Mouse (Mus musculus): Measurements from ENCODE around the gene Igfn1. TPM values are rescaled to one million over a fixed set of nuclear protein-coding genes. Genes with fewer than 3 reads are reported as not detected.

Igfn1 gene
- total RNA-seq, 2 experiments from 2014 or later: 0.41 to 0.73 TPM

DNA sequence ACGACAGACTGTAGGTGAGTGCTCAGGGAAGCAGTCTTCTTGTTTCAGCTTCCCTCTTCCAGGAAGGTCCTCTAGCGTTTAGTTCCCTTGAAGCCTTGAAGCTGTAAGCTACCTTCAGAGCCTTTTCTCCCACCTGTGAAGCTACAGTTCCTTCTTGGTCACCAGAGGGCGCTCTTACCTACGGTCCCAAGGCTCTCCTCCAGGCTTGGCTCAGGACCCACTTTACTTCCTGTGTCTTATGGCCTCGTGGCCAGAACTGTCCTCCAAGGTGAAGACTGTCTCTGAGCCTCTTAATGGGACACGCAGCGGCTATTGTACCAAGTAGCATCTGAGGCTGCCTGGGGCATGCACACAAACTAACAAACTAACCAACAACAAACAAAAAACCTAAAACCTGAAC lies 60.4 kb downstream of the Igfn1 start:
- intact Hi-C loops (cut with DNase I): loop anchor here (2.0 to 10.0 kb wide), 3 partner anchors 81 to 221 kb away; partner anchors contain the start of gene Csrp1
- peak; percentile 27 to 58 for DNase-seq (ENCODE audit: extremely low spot score in 1 of 2, low spot score in 2 of 2)

DNA sequence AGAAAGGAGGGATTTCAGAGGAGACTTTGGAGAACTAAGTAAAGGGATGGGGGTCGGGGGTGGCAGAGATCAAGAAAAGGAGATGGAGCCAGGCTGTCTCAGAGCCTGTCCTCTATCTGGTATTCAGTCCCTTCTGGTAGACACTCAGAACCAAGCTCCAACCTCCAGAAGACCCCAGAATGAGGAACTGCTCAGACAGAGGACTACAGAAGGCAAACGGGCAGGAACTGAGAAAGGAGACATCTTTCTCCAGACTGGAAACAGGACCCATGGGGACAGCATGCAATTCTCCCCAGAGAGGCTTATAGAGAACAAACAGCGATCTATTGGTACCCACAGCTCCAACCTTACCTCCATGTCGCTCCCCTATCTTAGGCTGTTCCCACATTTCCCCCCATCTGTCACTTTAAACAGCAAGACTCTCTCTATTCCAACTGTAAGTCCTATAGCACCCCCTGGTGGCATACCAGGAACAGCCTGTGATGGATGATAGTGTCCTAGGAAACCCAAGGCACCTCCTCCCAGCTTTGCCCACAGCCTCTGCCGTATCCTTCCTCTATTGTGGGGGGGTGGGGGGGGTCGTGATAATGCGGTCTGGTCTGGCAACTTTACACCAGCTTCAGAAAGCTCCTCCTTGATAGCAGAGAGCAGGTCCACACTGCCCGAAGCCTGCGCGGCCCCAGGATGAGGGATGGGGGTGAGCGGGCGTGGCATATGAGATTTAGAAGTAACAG lies 61.4 kb downstream of the Igfn1 start:
- peak; percentile 87 for DNase-seq (ENCODE audit: extremely low spot score in 1 of 2, low spot score in 2 of 2)
- intact Hi-C loops (cut with DNase I): loop anchor here (2.0 to 10.0 kb wide), 4 partner anchors 80 to 220 kb away; partner anchors contain the start of gene Csrp1

DNA sequence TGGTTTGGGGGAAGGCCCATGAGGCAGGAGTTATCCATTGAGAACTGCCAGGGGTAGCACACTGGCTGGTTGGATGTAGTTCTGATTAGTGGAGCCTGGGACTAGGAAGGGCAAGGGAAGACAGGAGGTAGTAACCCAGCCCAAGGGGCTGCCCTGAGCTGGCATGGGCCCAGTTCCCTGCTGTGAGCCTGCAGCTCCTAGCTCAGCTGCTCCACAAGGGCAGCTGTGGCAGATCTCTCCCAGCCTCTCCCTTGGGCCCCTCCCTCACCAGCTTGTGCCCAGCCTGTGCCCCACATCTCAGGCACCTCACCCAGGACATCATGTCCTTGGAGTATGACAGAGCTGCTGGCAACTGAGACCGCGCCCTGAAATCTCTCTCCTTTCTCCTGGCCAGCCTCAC lies 62.4 kb downstream of the Igfn1 start:
- DNase-seq (ENCODE audit: extremely low spot score in 1 of 2, low spot score in 2 of 2): peak in 1 of 2 experiments; percentile 41
- intact Hi-C loops (cut with DNase I): loop anchor here (2.0 to 10.0 kb wide), 4 partner anchors 79 to 219 kb away; partner anchors contain the start of gene Csrp1

DNA sequence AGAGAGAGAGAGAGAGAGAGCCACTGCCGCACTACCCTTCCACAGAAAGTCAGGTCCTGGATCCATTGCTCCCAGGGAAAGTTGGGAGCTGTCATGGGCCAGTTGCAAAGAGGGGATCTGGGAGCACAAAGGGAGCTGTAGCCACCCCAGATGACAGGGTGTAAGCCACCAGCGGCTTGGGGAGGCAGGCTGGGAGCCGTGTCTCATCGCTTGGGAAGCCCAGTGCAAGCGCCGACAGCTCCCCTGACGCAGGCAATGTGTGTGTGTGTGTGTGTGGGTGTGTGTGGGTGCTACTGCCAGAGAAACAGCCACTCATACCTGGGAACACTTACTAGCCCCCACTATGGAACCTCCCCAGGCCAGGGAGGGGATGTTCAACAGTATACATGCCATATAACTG lies 64.0 kb downstream of the Igfn1 start:
- DNase-seq (ENCODE audit: extremely low spot score in 1 of 2, low spot score in 2 of 2): no peak
- intact Hi-C loops (cut with DNase I): loop anchor here (5.0 to 10.0 kb wide), 3 partner anchors 90 to 217 kb away; partner anchors contain the start of gene Csrp1

DNA sequence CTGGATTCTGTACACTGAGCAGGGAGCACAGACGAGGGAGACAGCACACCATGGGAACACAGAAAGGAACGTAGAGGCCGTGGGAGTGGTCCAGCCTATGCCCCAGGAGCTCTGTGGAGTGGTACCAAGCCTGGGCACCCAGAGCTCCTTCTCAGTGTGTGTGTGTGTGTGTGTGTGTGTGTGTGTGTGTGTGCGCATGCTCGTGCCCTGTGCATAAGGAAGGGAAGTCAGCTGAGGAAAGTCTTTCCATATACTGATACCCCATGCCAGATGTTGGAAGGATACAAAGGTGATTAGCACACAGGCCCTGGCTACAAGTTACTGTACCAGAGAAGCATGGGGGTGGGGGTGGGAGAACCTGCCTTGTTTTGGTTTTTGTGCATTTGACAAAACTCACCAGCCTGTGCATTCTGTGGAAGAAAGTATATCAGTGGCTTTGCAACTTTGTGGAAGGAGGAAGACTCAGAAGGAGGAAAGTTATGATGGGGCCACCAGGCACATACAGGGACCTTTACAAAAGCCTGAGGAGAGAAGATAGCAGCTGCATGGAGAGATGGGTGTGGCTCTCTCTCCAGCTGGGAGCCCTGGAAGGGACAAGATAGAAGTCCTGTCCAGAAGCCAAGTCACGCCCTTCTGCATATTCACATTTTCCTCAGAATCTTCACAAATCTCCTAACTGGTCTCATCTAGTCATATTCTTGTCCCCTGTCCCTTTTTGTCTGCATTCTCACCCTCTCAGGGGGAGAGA lies 64.7 kb downstream of the Igfn1 start:
- no peak for DNase-seq (ENCODE audit: extremely low spot score in 1 of 2, low spot score in 2 of 2)
- intact Hi-C loops (cut with DNase I): loop anchor here (5.0 to 10.0 kb wide), 3 partner anchors 89 to 217 kb away; partner anchors contain the start of gene Csrp1

DNA sequence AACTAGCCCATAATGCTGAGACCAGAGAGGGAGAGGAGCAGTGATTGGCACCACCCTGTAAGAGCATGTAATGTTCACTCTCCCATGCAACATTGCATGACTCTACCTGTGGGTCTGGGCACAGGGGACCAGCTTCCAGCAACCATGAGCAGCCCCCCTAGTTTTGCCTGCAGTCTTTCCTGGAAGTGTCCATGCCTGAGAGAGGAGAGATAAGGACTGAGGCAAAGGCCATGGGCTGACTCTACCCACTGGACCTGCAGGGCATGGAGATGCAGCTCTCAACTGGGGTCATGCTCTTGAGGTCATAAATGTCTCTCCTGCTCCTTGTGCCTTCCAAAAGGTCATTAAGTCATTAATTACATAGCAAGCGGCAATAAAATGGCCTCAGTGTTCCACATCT lies 70.1 kb downstream of the Igfn1 start:
- no peak for DNase-seq (ENCODE audit: extremely low spot score in 1 of 2, low spot score in 2 of 2)
- intact Hi-C loops (cut with DNase I): no loop called here

DNA sequence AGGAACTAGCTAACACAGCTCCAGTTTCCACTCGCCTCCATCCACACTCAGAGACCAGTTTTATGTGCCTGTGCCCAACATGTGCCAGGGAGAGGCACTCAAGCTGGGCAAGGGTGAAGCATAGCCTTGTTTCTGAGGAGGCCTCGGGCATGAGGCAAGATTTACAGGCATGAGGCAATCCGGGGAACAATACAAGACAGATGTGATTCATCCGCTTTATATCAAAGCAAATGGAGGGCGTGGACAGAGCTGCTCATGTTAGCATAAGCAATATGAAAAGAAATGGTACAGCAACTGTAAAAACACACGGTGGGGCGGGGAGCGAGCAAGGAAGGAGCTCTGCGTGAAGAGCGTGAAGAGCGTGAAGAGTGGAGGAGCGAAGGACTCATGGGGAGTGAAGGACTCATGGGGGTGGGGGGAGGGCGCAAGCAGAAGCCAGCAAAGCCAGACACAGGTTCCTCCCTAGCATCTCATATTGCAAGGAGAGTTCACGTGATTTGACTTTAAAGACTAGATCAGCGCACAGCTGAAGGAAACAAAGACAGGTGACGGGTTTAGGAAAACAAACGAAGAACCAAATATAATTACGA lies 72.3 kb downstream of the Igfn1 start:
- DNase-seq (ENCODE audit: extremely low spot score in 1 of 2, low spot score in 2 of 2): no peak
- intact Hi-C loops (cut with DNase I): no loop called here

DNA sequence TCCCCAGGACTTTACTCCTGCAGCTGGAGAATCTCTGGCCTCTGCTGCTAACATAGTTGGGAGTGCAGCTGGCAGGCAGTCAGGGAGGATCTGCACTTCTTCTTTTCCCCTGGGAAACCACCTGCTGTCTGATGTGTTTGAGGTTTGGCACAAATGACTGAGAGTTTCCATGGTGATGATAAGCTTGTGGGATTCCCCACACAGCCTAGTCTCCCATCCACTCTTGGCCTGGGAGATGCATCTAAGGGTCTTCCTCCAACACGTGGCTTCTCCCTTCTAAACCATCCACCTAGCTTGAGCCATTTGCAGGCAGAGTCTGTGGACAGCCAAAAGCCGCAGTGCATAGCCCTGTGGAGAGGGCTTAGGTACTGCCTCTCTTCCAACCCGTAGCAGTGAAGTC lies 76.3 kb downstream of the Igfn1 start:
- intact Hi-C loops (cut with DNase I): no loop called here
- DNase-seq (ENCODE audit: extremely low spot score in 1 of 2, low spot score in 2 of 2): peak in 1 of 2 experiments; percentile 20

DNA sequence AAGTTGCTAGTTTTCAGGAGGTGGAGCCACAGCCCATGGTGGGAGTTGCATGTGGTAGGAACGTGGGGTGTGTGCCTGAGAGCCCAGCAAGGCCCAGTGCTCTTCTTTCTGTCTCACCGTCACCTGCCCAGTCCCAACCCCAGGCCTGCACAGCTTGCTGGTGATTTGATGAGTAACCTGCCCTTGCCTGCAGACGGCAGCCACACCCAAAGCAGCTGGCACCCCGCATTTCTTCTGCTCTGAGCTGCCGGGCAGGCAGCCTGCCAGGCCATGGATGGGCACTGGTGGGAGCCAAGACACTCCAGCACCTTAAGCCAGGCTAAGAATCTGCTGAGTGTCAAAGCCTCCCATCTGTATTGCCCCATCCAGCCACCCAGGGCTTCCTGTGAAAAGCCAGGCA lies 80.3 kb downstream of the Igfn1 start:
- DNase-seq (ENCODE audit: extremely low spot score in 1 of 2, low spot score in 2 of 2): no peak
- intact Hi-C loops (cut with DNase I): no loop called here

DNA sequence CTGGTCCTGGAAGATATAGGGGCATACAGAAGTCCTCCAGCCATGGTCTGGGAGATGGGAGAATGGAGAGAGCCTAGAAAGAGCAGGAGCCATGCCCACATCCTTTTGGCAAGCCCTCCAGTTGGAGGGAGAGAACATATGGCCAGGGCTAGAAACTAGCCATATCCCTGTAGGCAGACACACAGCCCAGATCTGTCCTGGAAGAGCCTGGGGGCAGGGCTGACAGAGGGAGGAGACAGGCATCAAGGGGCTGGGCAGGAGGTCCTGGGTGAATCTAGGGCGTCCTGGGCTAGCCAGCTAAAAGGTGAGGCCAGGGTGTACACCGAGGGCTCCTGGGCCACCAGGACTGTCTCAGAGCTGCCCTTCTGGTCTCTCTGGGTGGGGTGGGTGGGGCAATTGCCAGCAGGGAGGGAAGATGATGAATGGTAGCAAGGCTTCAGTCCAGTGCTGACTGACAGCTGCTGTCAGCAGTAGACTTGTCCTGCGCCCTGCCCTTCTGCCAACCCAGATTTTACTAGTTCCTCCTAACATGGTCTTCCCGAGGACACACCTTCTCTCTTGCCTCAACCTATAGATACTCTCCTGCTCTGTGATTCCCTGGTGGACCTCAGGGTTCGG lies 81.7 kb downstream of the Igfn1 start:
- intact Hi-C loops (cut with DNase I): no loop called here
- DNase-seq (ENCODE audit: extremely low spot score in 1 of 2, low spot score in 2 of 2): no peak

DNA sequence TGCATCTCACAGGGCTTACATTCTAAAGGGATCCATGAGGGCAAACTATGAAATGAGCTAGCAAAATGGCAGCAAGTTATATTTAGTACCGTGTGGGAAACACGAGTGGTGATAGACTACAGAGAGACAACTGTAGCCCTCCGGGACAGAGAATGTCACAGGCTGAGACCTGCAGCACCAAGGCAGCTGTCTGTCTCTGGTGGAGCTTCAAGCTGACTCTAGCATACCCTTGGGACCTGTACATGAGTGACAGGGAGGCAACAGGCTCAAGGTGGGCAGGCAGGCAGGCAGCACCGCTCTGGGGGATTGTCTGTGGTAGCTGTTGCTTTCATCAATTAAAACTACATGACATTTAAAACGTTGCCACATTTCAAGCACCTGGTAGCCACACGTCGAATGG lies 82.9 kb downstream of the Igfn1 start:
- intact Hi-C loops (cut with DNase I): no loop called here
- DNase-seq (ENCODE audit: extremely low spot score in 1 of 2, low spot score in 2 of 2): no peak

DNA sequence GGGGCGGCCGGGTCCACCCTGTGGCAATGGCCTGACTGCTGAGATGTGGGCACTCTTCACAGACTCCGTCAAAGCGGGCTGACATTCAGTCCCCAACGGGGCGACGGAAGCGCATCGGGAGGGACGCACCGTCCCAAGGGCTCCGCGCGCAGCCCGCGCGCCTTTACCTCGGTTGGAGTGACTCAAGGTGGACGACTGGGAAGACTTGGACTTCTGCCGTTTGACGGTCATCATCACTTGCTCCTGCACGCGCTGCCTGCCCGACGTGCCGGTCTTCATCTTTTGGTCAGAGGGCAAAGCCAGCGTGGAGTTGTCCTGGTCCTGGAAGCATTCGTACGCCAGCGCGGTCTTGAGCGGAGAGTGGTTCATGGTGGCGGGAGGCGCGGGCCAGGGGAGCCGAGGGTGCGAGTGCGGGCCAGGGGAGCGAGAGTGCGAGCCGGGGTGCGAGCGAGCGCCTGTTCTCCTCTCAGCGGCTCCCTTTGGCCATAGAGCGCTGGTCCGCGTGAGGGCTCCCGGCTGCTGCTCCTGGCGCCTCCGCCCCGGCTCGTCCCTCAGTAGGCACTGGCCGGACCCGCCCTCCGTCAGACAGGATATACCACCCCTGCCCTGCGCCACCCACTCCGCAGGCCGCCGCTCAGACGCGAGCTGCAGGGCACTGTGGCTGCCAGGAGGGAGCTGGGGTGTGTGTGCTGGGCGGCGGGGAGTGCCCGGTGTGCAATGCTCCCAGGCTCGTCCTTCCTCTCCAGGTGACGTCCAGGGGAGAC lies 87.3 kb downstream of the Igfn1 start, which contains the start of gene Pkp1:
Gene Pkp1, minus strand, starts transcription at position 564 of the 764 bp plus-strand sequence.
- DNase-seq (ENCODE audit: extremely low spot score in 1 of 2, low spot score in 2 of 2): no peak
- intact Hi-C loops (cut with DNase I): no loop called here

DNA sequence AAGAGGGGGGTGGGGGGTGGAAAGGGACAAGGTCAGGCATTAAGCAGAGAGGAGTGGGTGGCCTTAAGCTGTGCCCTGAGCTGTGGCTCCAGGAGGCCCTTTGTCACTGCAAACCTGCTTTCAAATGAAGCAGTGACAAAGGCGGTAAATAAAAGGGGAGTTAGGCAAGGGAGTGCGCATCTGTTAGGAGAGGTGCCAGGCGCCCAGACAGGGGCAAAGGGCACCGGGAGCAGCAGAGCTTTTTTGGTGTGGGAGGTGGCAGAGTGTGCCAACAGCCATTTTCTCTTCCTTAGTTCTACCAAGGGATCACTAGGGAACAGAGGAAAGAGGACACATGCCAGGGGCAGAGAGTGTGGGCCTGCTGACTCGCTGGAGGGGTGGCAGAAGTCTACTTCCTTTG lies 88.9 kb downstream of the Igfn1 start:
- no peak for DNase-seq (ENCODE audit: extremely low spot score in 1 of 2, low spot score in 2 of 2)

DNA sequence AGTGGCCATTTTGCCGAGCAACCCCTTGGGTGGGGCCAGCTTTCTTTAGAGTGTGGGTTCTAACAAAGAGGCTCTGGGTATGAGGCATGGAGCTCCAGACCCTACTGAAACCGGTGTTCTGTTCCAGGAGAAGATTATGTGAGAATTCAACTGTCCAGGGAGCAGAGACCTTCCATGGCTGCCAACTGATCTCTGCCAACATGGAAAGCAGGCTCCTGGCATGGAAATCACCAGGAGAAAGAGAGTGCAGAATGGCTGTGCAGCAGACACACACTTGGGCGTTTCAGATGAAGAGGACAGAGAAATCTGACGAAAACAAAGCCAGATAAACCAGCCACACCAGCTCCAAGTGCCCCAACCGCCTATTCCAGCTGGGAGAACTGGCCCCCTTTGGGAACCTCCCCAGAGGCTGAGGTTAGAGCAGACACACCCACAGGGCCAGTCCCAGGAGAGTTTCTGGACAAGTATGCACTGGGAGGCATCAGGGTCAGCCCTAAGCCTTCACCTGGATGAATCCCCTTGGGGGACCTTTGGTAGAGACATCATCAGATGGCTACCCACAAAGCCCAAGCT lies 89.6 kb downstream of the Igfn1 start:
- DNase-seq (ENCODE audit: extremely low spot score in 1 of 2, low spot score in 2 of 2): no peak
- intact Hi-C loops (cut with DNase I): no loop called here

More for the DNA sequence above, 88.9 kb downstream of the Igfn1 start:
- intact Hi-C loops (cut with DNase I): no loop called here

DNA sequence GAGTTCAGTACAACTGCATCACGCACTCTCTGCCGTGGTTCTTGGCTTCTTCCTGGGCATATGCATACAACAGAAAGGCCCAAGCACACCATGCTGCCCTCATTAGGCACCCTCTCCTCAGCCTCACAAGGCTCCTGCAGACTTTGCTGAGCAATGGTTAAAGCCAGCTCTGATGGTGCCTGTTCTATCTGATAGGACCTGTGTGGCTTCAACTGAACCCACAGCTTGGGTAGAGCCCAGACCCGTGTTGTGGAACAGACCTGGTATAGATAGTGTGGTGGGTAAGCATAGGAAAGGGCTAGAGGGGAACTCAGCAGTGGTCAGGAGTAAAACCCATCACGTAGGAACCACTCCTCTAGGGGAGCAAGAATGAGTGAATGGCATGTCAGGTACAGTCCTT lies 92.5 kb downstream of the Igfn1 start:
- DNase-seq (ENCODE audit: extremely low spot score in 1 of 2, low spot score in 2 of 2): no peak
- intact Hi-C loops (cut with DNase I): no loop called here

DNA sequence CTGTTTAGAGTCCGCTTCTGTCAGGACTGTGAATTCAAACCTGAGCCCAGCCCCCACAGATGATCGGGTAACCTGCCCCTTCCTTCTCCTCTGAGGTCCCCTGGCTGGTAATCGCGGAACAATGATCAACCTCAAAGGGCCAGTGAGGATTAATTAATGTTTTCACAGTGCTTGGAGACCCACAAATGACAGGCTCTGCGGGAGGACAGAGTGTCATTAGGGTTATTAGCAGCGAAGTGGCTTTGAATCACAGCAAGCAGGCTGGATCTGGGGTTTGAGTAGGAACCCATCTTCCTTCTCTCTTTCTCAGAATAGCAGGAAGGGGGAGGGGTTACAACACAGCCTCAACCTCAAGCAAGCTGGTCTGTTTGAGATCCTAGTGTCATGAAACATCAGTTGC lies 96.8 kb downstream of the Igfn1 start:
- intact Hi-C loops (cut with DNase I): no loop called here
- DNase-seq (ENCODE audit: extremely low spot score in 1 of 2, low spot score in 2 of 2): no peak

DNA sequence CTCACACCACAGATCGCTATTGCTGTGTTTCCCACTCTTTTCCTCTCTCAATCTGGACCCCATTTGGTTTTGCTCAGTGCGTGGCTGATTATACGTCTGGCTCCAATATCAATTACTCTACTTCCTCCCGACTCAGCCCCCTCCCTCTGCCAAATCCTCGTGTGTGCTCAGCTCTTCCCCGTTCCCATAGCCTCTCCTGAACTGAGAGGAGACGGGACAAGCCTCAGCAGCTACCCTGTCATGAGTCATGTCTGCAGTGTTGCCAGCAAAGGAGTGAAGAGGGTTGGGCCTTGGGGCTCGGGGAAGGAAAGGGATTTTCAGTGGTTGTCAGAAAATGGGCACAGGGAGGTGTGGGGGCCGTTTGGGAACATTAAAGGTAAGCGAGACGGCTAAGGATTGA lies 99.4 kb downstream of the Igfn1 start:
- no peak for DNase-seq (ENCODE audit: extremely low spot score in 1 of 2, low spot score in 2 of 2)
- intact Hi-C loops (cut with DNase I): no loop called here

Measured in left cerebral cortex, postnatal 10 days (tissue).